17 mouse cellular contexts compared by ENCODE assay signal in the genomic region with DNA sequence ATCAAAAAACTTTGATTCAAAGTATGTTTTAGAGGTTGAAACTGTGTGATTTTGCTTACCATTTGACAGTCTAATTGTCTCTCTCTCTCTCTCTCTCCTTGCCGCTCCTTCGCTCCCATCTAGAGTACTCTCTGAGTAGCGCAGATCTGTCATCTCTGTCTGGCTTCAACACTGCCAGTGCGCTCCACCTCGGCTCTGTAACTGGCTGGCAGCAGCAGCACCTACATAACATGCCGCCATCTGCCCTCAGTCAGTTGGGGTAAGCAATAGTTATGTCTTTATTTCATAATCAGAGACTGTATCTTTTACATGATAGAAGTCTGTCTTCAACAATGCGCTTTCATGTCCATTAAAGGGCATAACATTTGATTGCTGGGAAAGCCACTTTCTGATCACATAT.
A peak's percentile ranks its signal among the peaks of the same experiment; 100 is the strongest.
DNase-seq lines count a peak whose midpoint lies in the region; ATAC-seq and TF ChIP-seq lines count a peak whose summit lies in the region.
"Had no signal": no experiment of that assay in that cellular context is flagged by ENCODE, and none has a peak within 500 bp of the region (broad histone marks: within the 10 kb centered on the region; RNA-seq: fewer than 3 reads in every experiment).

No protein-coding gene starts in this region.

- no peak overlapping the region for H3K9ac ChIP-seq in hindbrain, postnatal 0 days (replicated peaks; ENCODE audit: low read length)
- H3K9ac ChIP-seq in hindbrain, embryonic 12.5 days, result no peak overlapping the region
- H3K9ac ChIP-seq in midbrain, embryonic 16.5 days (ENCODE audit: low read depth, low read length), result peak overlapping the region; percentile 25; the same call in 1 of the 2 replicates
- H3K9ac ChIP-seq in midbrain, embryonic 15.5 days, result no peak overlapping the region
- H3K9ac ChIP-seq in midbrain, postnatal 0 days (replicated peaks; ENCODE audit: low read length, poor library complexity, severe bottlenecking), result no peak overlapping the region
- H3K9ac ChIP-seq: intestine, embryonic 15.5 days; kidney, embryonic 15.5 days; limb, embryonic 12.5 days; liver, embryonic 14.5 days had no signal

- H3K27ac ChIP-seq in hindbrain, postnatal 0 days, result no peak overlapping the region
- H3K27ac ChIP-seq in hindbrain, embryonic 12.5 days, result no peak overlapping the region
- no peak overlapping the region for H3K27ac ChIP-seq in midbrain, embryonic 16.5 days (ENCODE audit: low read length)
- no peak overlapping the region for H3K27ac ChIP-seq in midbrain, embryonic 15.5 days
- H3K27ac ChIP-seq in midbrain, postnatal 0 days (ENCODE audit: low read depth, low read length), result no peak overlapping the region
- H3K27ac ChIP-seq: intestine, embryonic 15.5 days; kidney, embryonic 15.5 days; limb, embryonic 12.5 days; liver, embryonic 14.5 days had no signal

- peak; percentile 42 to 55 for DNase-seq in cerebellum, postnatal 14 days
- DNase-seq in cerebellum, postnatal 4 days (ENCODE audit: low spot score in 2 of 2), result no peak
- DNase-seq in hindbrain, postnatal 0 days (ENCODE audit: low spot score), result peak; percentile 33
- DNase-seq in midbrain, postnatal 0 days (ENCODE audit: low spot score), result peak; percentile 39
- DNase-seq in heart, adult 18-20 months, result no peak
- DNase-seq: adrenal gland, postnatal 10 days; cerebellum, adult 9-11 months; lung, postnatal 10 days had no signal

- no peaks in the 10 kb centered on the region for H3K4me1 ChIP-seq in hindbrain, postnatal 0 days (ENCODE audit: insufficient read depth, low read length)
- H3K4me1 ChIP-seq in hindbrain, embryonic 12.5 days, result 0 out of 2 replicates have a peak, but pooled peaks cover 3% of the 10 kb centered on the region
- peaks cover 13% of the 10 kb centered on the region for H3K4me1 ChIP-seq in midbrain, embryonic 16.5 days (ENCODE audit: control insufficient read depth, insufficient read depth, low read length)
- peaks cover 17% of the 10 kb centered on the region for H3K4me1 ChIP-seq in midbrain, embryonic 15.5 days
- no peaks in the 10 kb centered on the region for H3K4me1 ChIP-seq in midbrain, postnatal 0 days (ENCODE audit: insufficient read depth, low read length)
- H3K4me1 ChIP-seq: intestine, embryonic 15.5 days; kidney, embryonic 15.5 days; limb, embryonic 12.5 days had no signal

- no peak overlapping the region for H3K4me3 ChIP-seq in hindbrain, postnatal 0 days (ENCODE audit: low read length)
- H3K4me3 ChIP-seq in hindbrain, embryonic 12.5 days, result no peak overlapping the region
- H3K4me3 ChIP-seq in midbrain, embryonic 16.5 days (ENCODE audit: low read depth, low read length), result no peak overlapping the region
- H3K4me3 ChIP-seq in midbrain, embryonic 15.5 days, result no peak overlapping the region
- H3K4me3 ChIP-seq in midbrain, postnatal 0 days (ENCODE audit: low read depth, low read length), result no peak overlapping the region
- H3K4me3 ChIP-seq: intestine, embryonic 15.5 days; kidney, embryonic 15.5 days; limb, embryonic 12.5 days; megakaryocyte, embryonic 14.5 days had no signal

- no peak for TF ChIP-seq CTCF in hindbrain, postnatal 0 days (IDR thresholded peaks at IDR 0.05; ENCODE audit: low read depth)
- peak; percentile 18; the same call in 1 of the 2 replicates for TF ChIP-seq CTCF in midbrain, postnatal 0 days (IDR thresholded peaks at IDR 0.05)

- no peaks in the 10 kb centered on the region for H3K9me3 ChIP-seq in hindbrain, postnatal 0 days (ENCODE audit: low read length)
- H3K9me3 ChIP-seq in hindbrain, embryonic 12.5 days (replicated peaks), result no peaks in the 10 kb centered on the region
- H3K9me3 ChIP-seq in midbrain, embryonic 16.5 days (replicated peaks; ENCODE audit: control insufficient read depth, low read length, poor library complexity, severe bottlenecking), result no peaks in the 10 kb centered on the region
- H3K9me3 ChIP-seq in midbrain, embryonic 15.5 days, result no peaks in the 10 kb centered on the region
- no peaks in the 10 kb centered on the region for H3K9me3 ChIP-seq in midbrain, postnatal 0 days (ENCODE audit: low read length)
- H3K9me3 ChIP-seq: intestine, embryonic 15.5 days; kidney, embryonic 15.5 days; limb, embryonic 12.5 days; megakaryocyte, embryonic 14.5 days had no signal

- no peaks in the 10 kb centered on the region for H3K27me3 ChIP-seq in hindbrain, postnatal 0 days (ENCODE audit: insufficient read depth, low read length)
- H3K27me3 ChIP-seq in hindbrain, embryonic 12.5 days, result no peaks in the 10 kb centered on the region
- no peaks in the 10 kb centered on the region for H3K27me3 ChIP-seq in midbrain, embryonic 16.5 days (ENCODE audit: control insufficient read depth, insufficient read depth, low read depth, low read length)
- H3K27me3 ChIP-seq in midbrain, embryonic 15.5 days (replicated peaks), result no peaks in the 10 kb centered on the region
- no peaks in the 10 kb centered on the region for H3K27me3 ChIP-seq in midbrain, postnatal 0 days (ENCODE audit: insufficient read depth, low read length)
- H3K27me3 ChIP-seq: CH12.LX; intestine, embryonic 15.5 days; kidney, embryonic 15.5 days; limb, embryonic 12.5 days; megakaryocyte, embryonic 14.5 days had no signal

- H3K4me2 ChIP-seq in hindbrain, postnatal 0 days (ENCODE audit: low read depth, low read length), result no peak overlapping the region
- H3K4me2 ChIP-seq in hindbrain, embryonic 12.5 days (replicated peaks), result no peak overlapping the region
- H3K4me2 ChIP-seq in midbrain, embryonic 16.5 days (ENCODE audit: low read length), result no peak overlapping the region
- H3K4me2 ChIP-seq in midbrain, embryonic 15.5 days, result no peak overlapping the region
- no peak overlapping the region for H3K4me2 ChIP-seq in midbrain, postnatal 0 days (ENCODE audit: low read depth, low read length, poor library complexity, severe bottlenecking)
- H3K4me2 ChIP-seq: intestine, embryonic 15.5 days; kidney, embryonic 15.5 days; limb, embryonic 12.5 days had no signal

- WGBS in hindbrain, postnatal 0 days, result 50% methylated on average over 7 of the region's 7 CpGs
- 71% methylated on average over 7 of the region's 7 CpGs for WGBS in hindbrain, embryonic 12.5 days
- WGBS in midbrain, embryonic 16.5 days, result 65% methylated on average over 7 of the region's 7 CpGs
- WGBS in midbrain, embryonic 15.5 days, result 69% methylated on average over 7 of the region's 7 CpGs
- WGBS in midbrain, postnatal 0 days, result 65% methylated on average over 7 of the region's 7 CpGs

- no peaks in the 10 kb centered on the region for H3K36me3 ChIP-seq in hindbrain, postnatal 0 days (ENCODE audit: insufficient read depth, low read length)
- H3K36me3 ChIP-seq in hindbrain, embryonic 12.5 days, result no peaks in the 10 kb centered on the region
- no peaks in the 10 kb centered on the region for H3K36me3 ChIP-seq in midbrain, embryonic 16.5 days (ENCODE audit: control insufficient read depth, insufficient read depth, low read length)
- H3K36me3 ChIP-seq in midbrain, embryonic 15.5 days (replicated peaks), result no peaks in the 10 kb centered on the region
- no peaks in the 10 kb centered on the region for H3K36me3 ChIP-seq in midbrain, postnatal 0 days (ENCODE audit: insufficient read depth, low read length)
- H3K36me3 ChIP-seq: intestine, embryonic 15.5 days; kidney, embryonic 15.5 days; limb, embryonic 12.5 days had no signal

- no peak for ATAC-seq in hindbrain, postnatal 0 days
- ATAC-seq in hindbrain, embryonic 12.5 days (ENCODE audit: low FRiP score), result no peak
- ATAC-seq in midbrain, embryonic 16.5 days, result no peak
- ATAC-seq in midbrain, embryonic 15.5 days (replicated peaks), result no peak
- no peak for ATAC-seq in midbrain, postnatal 0 days (ENCODE audit: low FRiP score)
- ATAC-seq: intestine, embryonic 15.5 days had no signal

Comparison
In these comparisons a context has a peak if more than half of its experiments do, and no peak if none do; other contexts are left out.
1. DNase-seq: peak in cerebellum, postnatal 14 days (2 of 2), hindbrain, postnatal 0 days (single experiment) and midbrain, postnatal 0 days (single experiment); none in cerebellum, postnatal 4 days (0 of 2) and heart, adult 18-20 months (0 of 2).